Mouse (Mus musculus): ENCODE measurements around the gene Gramd1b. TPM values are rescaled to one million over a fixed set of nuclear protein-coding genes. Genes with fewer than 3 reads are reported as not detected.
"Not testable (repeated sequence)": the region's sequence is repeated elsewhere in the genome, so short reads cannot be mapped to it uniquely, and the experiment has no call there.

The Gramd1b gene
- total and polyA plus RNA-seq, 2 experiments from 2014 or later, result 3.2 to 17.4 TPM

DNA sequence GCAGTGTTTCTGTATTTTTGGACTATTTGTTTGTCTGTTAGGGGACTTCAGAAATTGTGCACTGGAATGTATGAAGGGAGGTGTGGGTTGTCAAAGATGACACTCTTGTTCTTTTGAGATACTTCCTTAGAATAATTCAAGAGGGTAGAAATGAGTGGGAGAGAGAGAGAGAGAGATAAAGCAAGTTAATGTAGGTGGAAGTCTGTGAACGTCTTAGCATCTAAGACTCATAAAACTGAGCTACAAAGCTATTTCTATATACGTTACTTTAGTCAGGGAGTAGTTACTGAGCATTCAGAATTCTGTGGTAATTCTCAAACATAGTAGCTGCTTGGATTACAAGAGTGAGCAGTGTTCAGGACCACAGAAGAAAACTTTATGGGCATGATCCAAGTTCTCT is 19.2 kb downstream of the Gramd1b start:
- Histone ChIP-seq H3K4me3 (ENCODE audit: low read depth, low read length) (no peak overlapping the region), H3K4me1 (ENCODE audit: control insufficient read depth, insufficient read depth) (no peaks in the 10 kb centered on the region), H3K36me3 (replicated peaks; ENCODE audit: control insufficient read depth, insufficient read depth, low read length) (no peaks in the 10 kb centered on the region), H3K4me2 (ENCODE audit: low read depth, low read length) (no peak overlapping the region), H3K9ac (replicated peaks; ENCODE audit: low read depth, low read length) (no peak overlapping the region), H3K27me3 (ENCODE audit: control insufficient read depth, insufficient read depth, low read length) (no peaks in the 10 kb centered on the region), H3K27ac (ENCODE audit: low read depth) (no peak overlapping the region), H3K9me3 (replicated peaks; ENCODE audit: control insufficient read depth, low read length) (no peaks in the 10 kb centered on the region)
- DNase-seq (ENCODE audit: low spot score) (no peak), ATAC-seq (ENCODE audit: insufficient read depth, low read depth) (no peak)
- WGBS, result 79% methylated on average over 2 of the region's 2 CpGs
- TF ChIP-seq EP300 (IDR thresholded peaks at IDR 0.05; ENCODE audit: low read depth), result no peak
- TF ChIP-seq CTCF (IDR thresholded peaks at IDR 0.05; ENCODE audit: low read depth), result no peak

DNA sequence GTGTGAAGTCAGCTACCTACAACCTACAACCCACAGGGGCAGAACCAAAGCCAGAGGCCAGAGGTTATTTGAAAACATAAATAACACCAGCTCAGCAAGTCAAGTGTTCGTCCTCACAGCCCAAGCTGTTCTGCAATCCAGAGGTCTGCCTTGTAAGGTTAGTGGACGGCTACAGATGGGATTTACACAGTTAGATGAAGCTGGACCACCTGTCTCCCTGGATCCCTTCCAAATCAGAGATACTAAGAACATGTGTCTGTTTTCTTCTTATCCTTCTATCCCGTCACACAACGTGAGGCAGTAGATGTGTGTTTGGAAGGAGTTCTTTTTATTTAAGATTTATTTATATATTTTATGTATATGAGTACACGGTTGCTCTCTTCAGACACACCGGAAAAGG is 21.7 kb downstream of the Gramd1b start:
- no peaks in the 10 kb centered on the region for H3K36me3 ChIP-seq (replicated peaks; ENCODE audit: control insufficient read depth, insufficient read depth, low read length)
- no peak for DNase-seq (ENCODE audit: low spot score)
- no peak for TF ChIP-seq CTCF (IDR thresholded peaks at IDR 0.05; ENCODE audit: low read depth)
- TF ChIP-seq EP300 (IDR thresholded peaks at IDR 0.05; ENCODE audit: low read depth), result no peak
- H3K9ac ChIP-seq (replicated peaks; ENCODE audit: low read depth, low read length), result no peak overlapping the region
- H3K4me3 ChIP-seq (ENCODE audit: low read depth, low read length), result no peak overlapping the region
- no peaks in the 10 kb centered on the region for H3K9me3 ChIP-seq (replicated peaks; ENCODE audit: control insufficient read depth, low read length)
- H3K4me2 ChIP-seq (ENCODE audit: low read depth, low read length), result no peak overlapping the region
- no peak overlapping the region for H3K27ac ChIP-seq (ENCODE audit: low read depth)
- no peaks in the 10 kb centered on the region for H3K27me3 ChIP-seq (ENCODE audit: control insufficient read depth, insufficient read depth, low read length)
- ATAC-seq (ENCODE audit: insufficient read depth, low read depth), result no peak
- H3K4me1 ChIP-seq (ENCODE audit: control insufficient read depth, insufficient read depth), result no peaks in the 10 kb centered on the region
- WGBS, result 77% methylated on average over 6 of the region's 6 CpGs

DNA sequence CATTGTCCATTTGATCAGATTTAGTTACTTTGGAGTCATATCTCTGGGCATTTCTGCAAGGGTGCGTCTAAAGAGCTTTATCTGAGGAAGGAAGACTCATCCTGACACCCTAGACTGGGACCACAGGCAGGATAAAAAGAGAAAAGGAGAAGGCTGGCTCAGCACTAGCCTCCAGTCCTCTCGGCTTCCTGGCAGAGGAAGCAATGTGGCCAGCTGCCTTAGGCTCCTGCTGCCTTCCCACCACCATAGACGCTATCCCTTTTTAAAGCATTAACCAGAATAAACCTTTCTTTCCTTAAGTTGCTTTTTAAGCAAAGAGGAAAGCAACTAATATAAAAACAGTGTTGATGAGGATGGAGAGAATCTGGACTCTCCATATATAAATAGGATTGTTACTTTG is 24.6 kb downstream of the Gramd1b start:
- Histone ChIP-seq H3K27ac (ENCODE audit: low read depth) (no peak overlapping the region), H3K9ac (replicated peaks; ENCODE audit: low read depth, low read length) (no peak overlapping the region), H3K27me3 (ENCODE audit: control insufficient read depth, insufficient read depth, low read length) (no peaks in the 10 kb centered on the region), H3K4me1 (ENCODE audit: control insufficient read depth, insufficient read depth) (no peaks in the 10 kb centered on the region), H3K4me3 (ENCODE audit: low read depth, low read length) (no peak overlapping the region), H3K9me3 (replicated peaks; ENCODE audit: control insufficient read depth, low read length) (no peaks in the 10 kb centered on the region), H3K4me2 (ENCODE audit: low read depth, low read length) (no peak overlapping the region), H3K36me3 (replicated peaks; ENCODE audit: control insufficient read depth, insufficient read depth, low read length) (no peaks in the 10 kb centered on the region)
- ATAC-seq (ENCODE audit: insufficient read depth, low read depth) (no peak), DNase-seq (ENCODE audit: low spot score) (no peak)
- TF ChIP-seq CTCF (IDR thresholded peaks at IDR 0.05; ENCODE audit: low read depth) (no peak), EP300 (IDR thresholded peaks at IDR 0.05; ENCODE audit: low read depth) (no peak)
- WGBS, result 72% methylated on average over 3 of the region's 3 CpGs

DNA sequence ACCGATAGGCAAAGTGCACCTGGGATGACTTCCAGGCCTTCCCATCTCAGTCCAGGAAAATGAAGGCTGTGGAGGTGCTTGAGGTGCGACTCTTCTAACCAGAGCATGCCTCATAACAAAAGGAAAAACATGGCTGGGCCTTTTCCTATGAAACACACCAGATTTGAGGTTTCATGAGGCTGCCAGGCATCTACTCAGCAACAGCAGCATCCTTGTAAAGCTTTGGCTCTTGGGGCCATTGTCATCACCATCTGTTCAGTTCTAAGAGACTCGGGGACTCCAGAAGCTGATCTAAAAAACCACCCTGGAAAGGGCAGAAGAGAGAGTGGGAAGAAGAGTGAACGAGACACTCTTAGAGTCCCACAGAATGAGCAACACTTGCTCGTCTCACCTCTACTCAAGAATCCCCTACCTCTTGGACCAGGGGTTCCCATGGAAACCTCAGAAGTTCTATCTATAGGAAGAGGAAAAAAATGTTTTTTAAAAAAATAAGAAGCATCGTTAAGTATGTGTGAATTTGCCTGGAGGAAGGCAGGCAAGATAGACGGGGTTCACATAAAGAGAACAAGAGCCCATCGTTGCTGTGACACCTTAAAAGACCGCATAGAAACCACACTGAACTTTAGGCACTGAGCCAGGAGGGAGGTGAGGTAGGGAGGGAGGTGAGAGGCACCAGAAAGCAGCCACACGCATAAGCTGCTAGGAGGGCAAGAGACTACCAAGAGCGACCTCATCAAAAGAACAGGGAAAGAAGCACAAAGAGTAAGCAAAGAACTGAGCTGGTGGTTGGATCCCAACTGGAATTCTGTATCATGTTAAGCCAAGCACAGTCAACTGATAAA is 25.5 kb downstream of the Gramd1b start:
- H3K27me3 ChIP-seq (ENCODE audit: control insufficient read depth, insufficient read depth, low read length), result no peaks in the 10 kb centered on the region
- H3K4me1 ChIP-seq (ENCODE audit: control insufficient read depth, insufficient read depth), result no peaks in the 10 kb centered on the region
- no peaks in the 10 kb centered on the region for H3K36me3 ChIP-seq (replicated peaks; ENCODE audit: control insufficient read depth, insufficient read depth, low read length)
- no peaks in the 10 kb centered on the region for H3K9me3 ChIP-seq (replicated peaks; ENCODE audit: control insufficient read depth, low read length)
- no peak for DNase-seq (ENCODE audit: low spot score)
- no peak overlapping the region for H3K4me2 ChIP-seq (ENCODE audit: low read depth, low read length)
- H3K27ac ChIP-seq (ENCODE audit: low read depth), result no peak overlapping the region
- ATAC-seq (ENCODE audit: insufficient read depth, low read depth), result no peak
- no peak overlapping the region for H3K9ac ChIP-seq (replicated peaks; ENCODE audit: low read depth, low read length)
- TF ChIP-seq EP300 (IDR thresholded peaks at IDR 0.05; ENCODE audit: low read depth) (no peak), CTCF (IDR thresholded peaks at IDR 0.05; ENCODE audit: low read depth) (no peak)
- H3K4me3 ChIP-seq (ENCODE audit: low read depth, low read length), result no peak overlapping the region
- WGBS, result 65% methylated on average over 11 of the region's 11 CpGs

DNA sequence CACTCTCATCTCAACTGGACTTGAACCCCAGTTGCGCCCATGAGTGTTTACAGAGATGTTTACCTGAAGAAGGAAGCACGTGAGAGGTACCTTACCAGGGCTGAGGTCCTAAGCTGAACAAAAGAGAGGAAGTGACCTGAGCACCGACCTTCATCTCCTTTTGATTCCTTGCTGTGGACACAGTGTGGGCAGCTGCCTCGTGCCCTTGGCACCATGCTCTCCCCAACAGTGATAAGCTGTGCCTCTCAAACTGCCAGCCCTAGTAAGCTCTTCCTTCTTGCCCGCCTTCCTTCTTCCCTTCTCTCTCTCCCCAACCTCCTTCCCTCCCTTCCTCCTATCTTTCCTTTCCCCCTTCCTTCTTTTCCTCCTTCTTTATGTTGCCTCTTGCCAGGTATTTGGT is 26.3 kb downstream of the Gramd1b start:
- H3K36me3 ChIP-seq (replicated peaks; ENCODE audit: control insufficient read depth, insufficient read depth, low read length), result no peaks in the 10 kb centered on the region
- no peak for ATAC-seq (ENCODE audit: insufficient read depth, low read depth)
- WGBS, result 76% methylated on average over 5 of the region's 5 CpGs
- no peak overlapping the region for H3K4me3 ChIP-seq (ENCODE audit: low read depth, low read length)
- no peak for DNase-seq (ENCODE audit: low spot score)
- no peak overlapping the region for H3K4me2 ChIP-seq (ENCODE audit: low read depth, low read length)
- no peaks in the 10 kb centered on the region for H3K9me3 ChIP-seq (replicated peaks; ENCODE audit: control insufficient read depth, low read length)
- H3K27ac ChIP-seq (ENCODE audit: low read depth), result no peak overlapping the region
- no peak overlapping the region for H3K9ac ChIP-seq (replicated peaks; ENCODE audit: low read depth, low read length)
- TF ChIP-seq EP300 (IDR thresholded peaks at IDR 0.05; ENCODE audit: low read depth) (no peak), CTCF (IDR thresholded peaks at IDR 0.05; ENCODE audit: low read depth) (no peak)
- no peaks in the 10 kb centered on the region for H3K4me1 ChIP-seq (ENCODE audit: control insufficient read depth, insufficient read depth)
- H3K27me3 ChIP-seq (ENCODE audit: control insufficient read depth, insufficient read depth, low read length), result no peaks in the 10 kb centered on the region

DNA sequence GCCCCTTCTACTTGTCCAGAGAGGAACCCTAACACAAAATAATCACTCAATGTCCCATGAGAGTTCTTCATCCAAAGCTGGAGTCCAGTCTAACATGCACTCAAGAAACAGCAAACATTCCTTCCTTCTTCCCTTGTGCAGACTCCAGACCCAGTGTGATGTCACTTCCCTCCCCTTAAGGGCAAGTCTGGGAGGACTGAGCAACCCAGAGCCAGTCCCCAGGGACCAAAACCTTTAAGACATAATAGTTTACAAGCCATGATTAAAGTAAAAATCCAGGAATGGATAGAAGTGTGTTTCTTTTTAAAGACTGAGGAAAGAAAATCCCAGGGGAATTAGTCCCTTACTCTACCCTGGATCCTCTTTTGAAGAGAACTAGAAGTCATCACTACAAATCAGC is 30.5 kb downstream of the Gramd1b start:
- Histone ChIP-seq H3K9me3 (replicated peaks; ENCODE audit: control insufficient read depth, low read length) (no peaks in the 10 kb centered on the region), H3K27me3 (ENCODE audit: control insufficient read depth, insufficient read depth, low read length) (no peaks in the 10 kb centered on the region), H3K4me3 (ENCODE audit: low read depth, low read length) (no peak overlapping the region), H3K9ac (replicated peaks; ENCODE audit: low read depth, low read length) (no peak overlapping the region), H3K4me2 (ENCODE audit: low read depth, low read length) (no peak overlapping the region), H3K4me1 (ENCODE audit: control insufficient read depth, insufficient read depth) (no peaks in the 10 kb centered on the region), H3K36me3 (replicated peaks; ENCODE audit: control insufficient read depth, insufficient read depth, low read length) (no peaks in the 10 kb centered on the region), H3K27ac (ENCODE audit: low read depth) (no peak overlapping the region)
- TF ChIP-seq CTCF (IDR thresholded peaks at IDR 0.05; ENCODE audit: low read depth) (no peak), EP300 (IDR thresholded peaks at IDR 0.05; ENCODE audit: low read depth) (no peak)
- ATAC-seq (ENCODE audit: insufficient read depth, low read depth), result no peak
- no peak for DNase-seq (ENCODE audit: low spot score)

DNA sequence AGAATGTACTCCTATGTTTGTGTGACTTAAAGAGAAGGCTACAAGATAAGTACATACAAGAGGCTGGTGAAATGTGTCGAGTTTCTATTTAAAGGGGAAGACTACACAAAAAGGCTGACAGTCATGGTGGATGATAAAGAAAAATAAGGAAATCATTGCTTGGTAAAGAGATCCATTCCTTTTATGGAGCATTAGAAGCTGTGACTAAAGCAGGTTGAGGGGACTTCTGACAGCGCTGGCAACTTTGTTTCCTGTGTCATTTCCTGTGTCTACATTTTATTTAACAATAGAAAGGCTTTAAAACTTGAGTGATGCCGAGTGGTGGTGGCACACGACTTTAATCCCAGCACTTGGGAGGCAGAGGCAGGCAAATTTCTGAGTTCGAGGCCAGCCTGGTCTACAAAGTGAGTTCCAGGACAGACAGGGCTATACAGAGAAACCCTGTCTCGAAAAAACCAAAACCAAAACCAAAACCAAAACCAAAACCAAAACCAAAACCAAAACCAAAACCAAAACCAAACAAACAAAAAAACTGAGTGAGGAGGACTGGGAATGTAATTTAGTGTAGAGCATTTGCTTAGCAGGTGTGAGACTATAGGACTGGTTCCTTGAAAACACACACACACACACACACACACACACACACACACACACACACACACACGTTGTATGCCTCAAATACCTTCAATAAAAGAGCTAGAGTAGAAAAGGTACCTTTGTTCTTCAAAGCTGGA is 48.7 kb downstream of the Gramd1b start:
- H3K27me3 ChIP-seq (ENCODE audit: control insufficient read depth, insufficient read depth, low read length); H3K4me2 ChIP-seq (ENCODE audit: low read depth, low read length); H3K9ac ChIP-seq (replicated peaks; ENCODE audit: low read depth, low read length); H3K36me3 ChIP-seq (replicated peaks; ENCODE audit: control insufficient read depth, insufficient read depth, low read length); ATAC-seq (ENCODE audit: insufficient read depth, low read depth); DNase-seq (ENCODE audit: low spot score); H3K9me3 ChIP-seq (replicated peaks; ENCODE audit: control insufficient read depth, low read length); H3K27ac ChIP-seq (ENCODE audit: low read depth); H3K4me3 ChIP-seq (ENCODE audit: low read depth, low read length): not testable (repeated sequence)
- H3K4me1 ChIP-seq (ENCODE audit: control insufficient read depth, insufficient read depth), result peaks cover 12% of the 10 kb centered on the region
- WGBS, result 57% methylated on average over 7 of the region's 7 CpGs

All from heart, postnatal 0 days (tissue).